Comparison of ENCODE assay signal across 11 mouse cellular contexts in the genomic region with DNA sequence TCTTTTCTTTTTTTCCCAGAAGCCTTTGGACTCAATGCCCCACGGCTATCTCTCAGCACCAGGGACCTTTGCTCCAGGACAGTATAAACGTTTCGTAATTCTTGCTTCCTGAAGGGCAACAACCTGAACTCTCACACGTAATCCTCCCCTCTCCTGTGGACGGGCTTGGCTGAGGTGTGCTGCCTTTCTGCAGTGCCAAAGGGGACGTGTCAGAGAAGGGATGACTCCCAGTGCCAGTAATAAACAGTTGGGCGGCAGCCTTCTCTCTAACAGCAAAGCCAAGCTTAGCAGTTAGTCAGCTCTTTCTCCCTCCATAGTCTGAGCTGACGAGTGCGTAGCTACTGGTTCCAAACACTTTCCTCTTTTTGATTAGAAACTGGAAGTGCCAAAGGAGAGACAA. TPM values are rescaled to one million over a fixed set of nuclear protein-coding genes. Genes with fewer than 3 reads are reported as not detected.
DNase-seq lines count a peak whose midpoint lies in the region; ATAC-seq and TF ChIP-seq lines count a peak whose summit lies in the region.
"Had no signal": no experiment of that assay in that cellular context is flagged by ENCODE, and none has a peak within 500 bp of the region (broad histone marks: within the 10 kb centered on the region; RNA-seq: fewer than 3 reads in every experiment).

No protein-coding gene starts in this region.

- no peaks in the 10 kb centered on the region for H3K36me3 ChIP-seq in heart, embryonic 16.5 days (ENCODE audit: control insufficient read depth, insufficient read depth)
- no peaks in the 10 kb centered on the region for H3K36me3 ChIP-seq in heart, embryonic 12.5 days
- no peaks in the 10 kb centered on the region for H3K36me3 ChIP-seq in liver, embryonic 16.5 days (ENCODE audit: control insufficient read depth, insufficient read depth)
- no peaks in the 10 kb centered on the region for H3K36me3 ChIP-seq in forebrain, embryonic 14.5 days (ENCODE audit: control insufficient read depth, insufficient read depth, low read length)
- H3K36me3 ChIP-seq: embryonic facial prominence, embryonic 12.5 days had no signal

- H3K27ac ChIP-seq in heart, embryonic 16.5 days (ENCODE audit: low read length) = peak overlapping the region; percentile 59
- H3K27ac ChIP-seq in heart, embryonic 12.5 days (ENCODE audit: poor library complexity, severe bottlenecking) = no peak overlapping the region
- H3K27ac ChIP-seq in liver, embryonic 16.5 days (ENCODE audit: low read length) = peak overlapping the region; percentile 64
- no peak overlapping the region for H3K27ac ChIP-seq in layer of hippocampus, adult 2 months
- H3K27ac ChIP-seq in forebrain, embryonic 14.5 days (ENCODE audit: low read depth, low read length) = no peak overlapping the region
- H3K27ac ChIP-seq: embryonic facial prominence, embryonic 12.5 days had no signal

- no peak overlapping the region for H3K9ac ChIP-seq in heart, embryonic 16.5 days (ENCODE audit: low read length)
- no peak overlapping the region for H3K9ac ChIP-seq in heart, embryonic 12.5 days
- no peak overlapping the region for H3K9ac ChIP-seq in liver, embryonic 16.5 days (ENCODE audit: low read depth, low read length)
- H3K9ac ChIP-seq in forebrain, embryonic 14.5 days (ENCODE audit: low read length) = no peak overlapping the region
- H3K9ac ChIP-seq: embryonic facial prominence, embryonic 12.5 days; lung, embryonic 14.5 days had no signal

- H3K27me3 ChIP-seq in heart, embryonic 16.5 days (ENCODE audit: control insufficient read depth, insufficient read depth, low read length) = no peaks in the 10 kb centered on the region
- no peaks in the 10 kb centered on the region for H3K27me3 ChIP-seq in heart, embryonic 12.5 days (replicated peaks)
- H3K27me3 ChIP-seq in liver, embryonic 16.5 days (ENCODE audit: control insufficient read depth, insufficient read depth, low read depth, low read length) = no peaks in the 10 kb centered on the region
- no peaks in the 10 kb centered on the region for H3K27me3 ChIP-seq in forebrain, embryonic 14.5 days (replicated peaks; ENCODE audit: control insufficient read depth, insufficient read depth, low read length)
- H3K27me3 ChIP-seq: CH12.LX; embryonic facial prominence, embryonic 12.5 days had no signal

- no peak for TF ChIP-seq CTCF in layer of hippocampus, adult 2 months (conservative IDR thresholded peaks at IDR 0.05)

- H3K4me1 ChIP-seq in heart, embryonic 16.5 days (ENCODE audit: control insufficient read depth, insufficient read depth, low read length) = peaks cover 11% of the 10 kb centered on the region; the same call in 1 of the 2 replicates
- H3K4me1 ChIP-seq in heart, embryonic 12.5 days (replicated peaks) = no peaks in the 10 kb centered on the region
- H3K4me1 ChIP-seq in liver, embryonic 16.5 days (ENCODE audit: control insufficient read depth, low read depth, low read length) = no peaks in the 10 kb centered on the region; the same call in 1 of the 2 replicates
- H3K4me1 ChIP-seq in forebrain, embryonic 14.5 days (ENCODE audit: control insufficient read depth, insufficient read depth, low read length) = peaks cover 9% of the 10 kb centered on the region

- 55% methylated on average over 9 of the region's 9 CpGs for WGBS in heart, embryonic 16.5 days
- WGBS in heart, embryonic 12.5 days = 68% methylated on average over 9 of the region's 9 CpGs
- 31% methylated on average over 9 of the region's 9 CpGs for WGBS in liver, embryonic 16.5 days (ENCODE audit: insufficient replicate concordance)
- 73% methylated on average over 9 of the region's 9 CpGs for WGBS in forebrain, embryonic 14.5 days

- no peak overlapping the region for H3K4me3 ChIP-seq in heart, embryonic 16.5 days (ENCODE audit: low read length)
- no peak overlapping the region for H3K4me3 ChIP-seq in heart, embryonic 12.5 days
- H3K4me3 ChIP-seq in liver, embryonic 16.5 days (ENCODE audit: low read depth, low read length) = no peak overlapping the region
- no peak overlapping the region for H3K4me3 ChIP-seq in layer of hippocampus, adult 2 months
- H3K4me3 ChIP-seq in forebrain, embryonic 14.5 days (ENCODE audit: low read depth, low read length) = no peak overlapping the region
- H3K4me3 ChIP-seq: embryonic facial prominence, embryonic 12.5 days had no signal

- H3K9me3 ChIP-seq in heart, embryonic 16.5 days (replicated peaks; ENCODE audit: control insufficient read depth, low read length) = no peaks in the 10 kb centered on the region
- no peaks in the 10 kb centered on the region for H3K9me3 ChIP-seq in heart, embryonic 12.5 days (replicated peaks)
- no peaks in the 10 kb centered on the region for H3K9me3 ChIP-seq in liver, embryonic 16.5 days (replicated peaks; ENCODE audit: control insufficient read depth, low read length)
- H3K9me3 ChIP-seq in forebrain, embryonic 14.5 days (replicated peaks; ENCODE audit: control insufficient read depth, low read length) = no peaks in the 10 kb centered on the region
- H3K9me3 ChIP-seq: embryonic facial prominence, embryonic 12.5 days had no signal

- no peak overlapping the region for H3K4me2 ChIP-seq in heart, embryonic 16.5 days (ENCODE audit: low read depth, low read length)
- H3K4me2 ChIP-seq in heart, embryonic 12.5 days = no peak overlapping the region
- H3K4me2 ChIP-seq in liver, embryonic 16.5 days (ENCODE audit: low read depth, low read length) = peak overlapping the region; percentile 27; the same call in 1 of the 2 replicates
- H3K4me2 ChIP-seq in forebrain, embryonic 14.5 days (ENCODE audit: low read length) = no peak overlapping the region
- H3K4me2 ChIP-seq: lung, embryonic 14.5 days had no signal

- no peak for ATAC-seq in heart, embryonic 16.5 days (replicated peaks; ENCODE audit: extremely low read depth, insufficient read depth, low FRiP score)
- no peak for ATAC-seq in heart, embryonic 12.5 days (ENCODE audit: insufficient number of reproducible peaks, low FRiP score)
- peak; percentile 42 to 47; a peak in 3 of 4 replicates for ATAC-seq in hematopoietic stem cell, adult 5-6 weeks (replicated peaks in 1 of 2; ENCODE audit: insufficient read depth in 1 of 2, low FRiP score in 2 of 2, low TSS enrichment in 1 of 2, low read depth in 1 of 2, poor library complexity in 2 of 2, severe bottlenecking in 2 of 2)
- peak; percentile 94 for ATAC-seq in liver, embryonic 16.5 days (ENCODE audit: low read depth)
- ATAC-seq in forebrain, embryonic 14.5 days = no peak

- DNase-seq in fibroblast of lung, adult 2 months (ENCODE audit: low read depth) = peak; percentile 44
- no peak for DNase-seq in frontal cortex, adult 2 months (ENCODE audit: extremely low spot score in 1 of 2, low spot score in 1 of 2)
- no peak for DNase-seq in layer of hippocampus, adult 2 months (ENCODE audit: low spot score in 2 of 2)
- DNase-seq in forebrain, embryonic 14.5 days (ENCODE audit: low spot score) = no peak
- DNase-seq: lung, embryonic 14.5 days had no signal

RNA-seq across cellular contexts. Expression of a gene that starts 47.6 kb away (rescaled TPM):
- 0.81 and 3.7 TPM in 2 replicates for polyA plus RNA-seq in heart, embryonic 16.5 days (2015; fragmentation: Nextera tagmentation; extraction: Ambion mirVana)
- polyA plus RNA-seq in heart, embryonic 12.5 days (2016; fragmentation: Nextera tagmentation; extraction: Ambion mirVana) = 0.06 and 0.17 TPM in 2 replicates
- total RNA-seq in hematopoietic stem cell, adult 5-6 weeks (2017) = 6.5 and 18.0 TPM in 2 replicates
- polyA plus RNA-seq in liver, embryonic 16.5 days (2015; fragmentation: Nextera tagmentation; extraction: Ambion mirVana) = 0.06 and 0.08 TPM in 2 replicates
- 0.44 and 0.54 TPM in 2 replicates for polyA plus RNA-seq in frontal cortex, adult 2 months (2012; rRNA removed)
- under 1 TPM; 0.15 to 0.17 TPM for total RNA-seq in layer of hippocampus, adult 2 months (2021)
- 0.20 and 0.32 TPM in 2 replicates for polyA plus RNA-seq in forebrain, embryonic 14.5 days (2014; fragmentation: Nextera tagmentation; extraction: Ambion mirVana)

Comparison
In these comparisons a context has a peak if more than half of its experiments do, and no peak if none do; other contexts are left out.
1. H3K27ac ChIP-seq: peak in heart, embryonic 16.5 days (single experiment) and liver, embryonic 16.5 days (single experiment); none in heart, embryonic 12.5 days (single experiment), layer of hippocampus, adult 2 months (single experiment) and forebrain, embryonic 14.5 days (single experiment).
2. ATAC-seq: peak in hematopoietic stem cell, adult 5-6 weeks (2 of 2) and liver, embryonic 16.5 days (single experiment); none in heart, embryonic 16.5 days (single experiment), heart, embryonic 12.5 days (single experiment) and forebrain, embryonic 14.5 days (single experiment).